Mouse (Mus musculus) brain, adult 2 months (tissue): ENCODE results near the gene Mbtps1.
A peak's percentile ranks its signal among the peaks of the same experiment; 100 is the strongest.

Source experiments
- DNase-seq: peaks from one replicate; pipeline ENCODE4 v3.0.0; 2011; ENCODE audit warnings: low read depth, low spot score

The Mbtps1 gene

DNA sequence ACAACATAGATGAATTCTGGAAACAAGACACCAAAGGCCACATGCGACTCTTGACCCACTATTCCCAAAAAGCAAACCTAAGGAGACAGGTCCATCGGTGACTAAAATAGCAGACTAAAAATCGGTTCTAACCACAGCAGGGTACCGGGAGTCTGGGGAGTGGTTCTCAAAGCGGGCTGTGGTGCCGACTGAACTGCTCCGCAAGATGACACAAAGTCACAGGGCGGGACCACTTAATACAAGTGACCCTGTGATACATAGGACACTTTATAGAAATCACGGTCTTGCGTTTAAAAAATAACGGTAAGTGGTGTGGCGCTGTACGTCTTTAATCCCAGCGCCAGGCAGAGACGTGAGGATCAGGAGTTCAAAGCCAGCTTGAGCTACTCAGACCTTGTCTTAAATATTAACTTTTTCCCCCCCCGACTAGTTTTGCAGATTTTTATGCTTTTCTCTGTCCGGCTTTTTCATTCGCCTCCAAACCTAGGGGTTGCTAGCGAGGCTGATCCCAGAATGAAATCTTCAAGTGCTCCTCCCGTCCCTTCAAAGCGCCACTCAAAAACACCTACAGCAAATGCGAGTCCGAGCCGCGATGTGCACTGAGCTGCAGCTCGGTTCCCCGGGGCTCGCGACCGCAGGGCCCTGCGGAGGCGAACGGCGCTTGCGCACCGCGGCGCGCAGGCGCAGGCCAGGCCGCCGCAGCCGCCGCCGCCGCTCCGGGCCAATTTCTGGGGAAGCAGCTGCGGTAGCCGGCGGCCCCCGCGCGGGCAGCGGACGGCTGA is 523 bp downstream of the Mbtps1 start:
- peak; percentile 85 for DNase-seq

DNA sequence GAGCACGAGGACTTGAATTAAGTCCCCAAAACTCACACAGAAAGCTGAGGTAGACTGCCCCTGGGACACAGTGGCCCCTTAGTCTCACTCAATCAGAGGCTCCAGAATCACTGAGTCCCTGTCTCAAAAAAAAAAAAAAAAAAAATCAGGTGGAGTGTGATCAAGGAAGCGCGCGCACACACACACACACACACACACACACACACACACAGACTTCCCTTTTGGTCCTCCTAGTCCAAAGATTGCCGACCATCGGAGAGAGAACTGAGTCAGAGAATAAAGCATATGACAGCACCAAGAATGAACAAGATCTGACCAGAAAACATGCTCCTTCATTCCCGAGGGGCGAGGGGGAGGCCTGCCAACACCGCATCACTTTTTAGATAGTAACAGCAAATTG is 1.4 kb downstream of the Mbtps1 start:
- no peak for DNase-seq

DNA sequence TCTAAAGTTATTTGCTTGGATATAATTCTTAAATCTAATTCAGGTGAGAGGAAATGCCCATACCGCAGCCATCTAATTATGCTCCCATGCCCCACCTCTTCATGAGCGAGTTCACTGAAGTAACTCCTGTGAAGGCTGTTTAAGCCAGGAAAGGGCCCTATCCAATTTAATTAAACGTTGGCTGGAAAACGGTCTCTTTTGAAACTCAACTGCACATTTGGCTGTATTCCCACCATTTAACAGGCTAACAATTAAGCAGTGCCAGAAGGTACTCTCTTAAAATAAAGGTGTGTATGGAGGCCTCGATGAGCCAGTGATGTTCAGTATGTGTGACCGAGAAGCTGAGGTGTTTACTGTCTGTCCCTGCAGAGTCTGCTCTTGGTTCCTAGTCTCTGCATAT is 2.7 kb downstream of the Mbtps1 start:
- peak; percentile 33 for DNase-seq

DNA sequence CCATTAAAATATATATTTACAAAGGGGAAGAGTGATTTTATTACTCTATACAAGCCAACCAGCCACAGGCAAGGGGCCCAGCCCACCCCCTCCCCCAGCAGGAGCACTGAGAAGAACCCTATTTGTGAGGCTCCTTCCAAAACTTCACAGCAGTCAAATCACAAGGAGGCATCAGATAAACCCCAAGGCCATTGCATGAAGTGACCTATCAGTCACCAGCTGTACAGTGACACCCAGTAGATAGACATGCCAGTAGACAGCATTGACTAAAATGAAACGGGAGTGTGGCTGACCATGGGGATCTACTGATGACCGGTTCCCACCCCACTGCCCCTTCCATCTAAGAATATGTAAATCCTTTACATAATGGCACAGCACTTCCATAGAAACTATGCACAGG is 5.6 kb downstream of the Mbtps1 start:
- DNase-seq: no peak

DNA sequence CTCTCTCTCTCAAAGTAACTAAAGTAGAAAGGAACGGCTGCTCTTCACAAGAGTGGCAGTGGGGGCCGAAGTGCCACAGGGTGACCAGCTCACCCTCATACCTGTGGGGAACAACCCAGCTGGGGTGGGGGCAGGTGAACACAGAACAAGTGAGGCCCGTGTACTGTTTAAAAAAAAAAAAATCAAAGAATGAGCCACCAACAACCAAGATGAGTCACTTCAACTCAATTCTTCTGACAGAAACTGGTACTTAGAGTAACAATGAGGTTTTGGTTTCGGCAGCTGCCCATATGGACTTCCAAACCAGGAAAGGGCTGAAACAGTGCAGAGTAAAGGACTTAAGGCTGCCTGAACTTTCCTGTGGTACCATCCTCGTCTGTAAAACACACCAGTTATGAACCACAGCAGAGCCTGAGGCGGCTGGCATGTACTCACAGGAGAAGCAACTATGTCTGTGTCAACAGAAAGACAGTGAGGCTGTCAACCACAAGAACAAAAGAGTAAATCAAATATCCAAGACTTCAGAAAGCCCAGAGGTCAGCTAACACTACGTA is 9.9 kb downstream of the Mbtps1 start:
- DNase-seq: no peak

DNA sequence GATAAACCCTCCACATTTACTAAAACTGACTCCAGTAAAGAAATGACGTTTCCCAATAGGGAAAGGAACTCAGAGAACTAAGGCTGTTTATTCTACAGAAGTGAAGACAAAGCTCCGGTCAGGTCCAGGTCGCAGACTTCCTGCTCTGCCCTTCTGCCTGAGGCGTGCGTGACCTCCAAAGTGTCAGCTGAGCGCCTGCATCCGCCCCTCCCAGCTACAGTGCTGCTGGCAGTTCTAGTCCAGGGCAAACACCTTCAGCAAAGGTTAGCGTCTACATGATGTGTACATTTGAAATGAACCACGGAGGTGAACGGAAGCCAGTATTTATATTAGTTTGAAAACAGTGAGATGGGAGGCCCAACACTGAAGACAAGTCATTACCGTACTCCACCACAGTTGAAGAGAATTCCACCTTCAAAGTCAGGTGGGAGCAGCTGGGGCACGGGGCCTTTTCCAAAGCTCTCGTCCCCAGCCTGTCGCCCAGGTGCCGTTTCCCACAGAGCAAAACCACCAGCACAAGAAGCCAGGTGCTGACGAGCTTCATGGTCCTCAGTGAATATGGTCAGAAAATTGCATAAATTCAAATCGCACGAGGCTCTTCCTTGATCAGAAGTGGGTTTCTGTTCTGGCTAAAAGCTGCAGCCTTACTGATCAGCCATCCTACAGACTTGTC is 11.4 kb downstream of the Mbtps1 start:
- DNase-seq: no peak

DNA sequence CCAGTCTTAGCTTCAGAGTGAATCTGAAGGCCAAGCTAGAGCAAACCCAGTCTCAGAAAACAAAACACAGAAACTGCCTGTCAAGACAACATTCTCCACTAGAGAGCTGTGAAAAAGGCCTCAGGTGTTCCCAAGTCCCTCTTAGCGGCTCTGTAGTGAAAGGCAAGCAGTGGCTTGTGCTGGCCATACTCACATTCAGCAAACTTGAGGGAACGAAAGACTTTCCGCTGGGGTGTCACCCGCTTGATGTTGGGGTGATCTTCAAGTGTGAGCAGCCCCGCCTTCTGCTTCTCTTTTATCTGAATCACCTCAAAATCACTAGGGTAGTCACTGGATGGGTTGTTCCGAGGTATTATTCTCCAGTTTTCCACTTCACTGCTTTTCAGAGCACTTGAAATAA is 12.7 kb downstream of the Mbtps1 start:
- DNase-seq: no peak

DNA sequence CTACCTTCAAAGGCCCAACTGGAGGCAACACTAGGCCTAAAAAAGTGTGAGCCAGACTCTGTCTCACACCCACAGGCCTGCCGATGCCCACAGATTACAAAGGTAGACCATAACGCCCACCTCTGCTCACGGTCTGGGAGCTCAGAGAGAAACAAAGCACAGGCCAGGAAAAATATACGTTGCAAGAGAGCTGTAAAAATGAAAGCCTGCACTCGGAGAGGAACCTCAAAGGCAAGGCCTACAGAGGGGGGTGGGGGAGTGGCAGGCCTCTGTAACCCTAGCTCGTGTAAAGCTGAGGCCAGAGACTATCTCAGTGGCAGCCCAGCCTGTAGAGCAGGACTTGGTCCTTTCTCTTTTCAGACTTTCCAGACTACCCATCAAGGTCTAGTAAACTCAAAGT is 13.4 kb downstream of the Mbtps1 start:
- no peak for DNase-seq

DNA sequence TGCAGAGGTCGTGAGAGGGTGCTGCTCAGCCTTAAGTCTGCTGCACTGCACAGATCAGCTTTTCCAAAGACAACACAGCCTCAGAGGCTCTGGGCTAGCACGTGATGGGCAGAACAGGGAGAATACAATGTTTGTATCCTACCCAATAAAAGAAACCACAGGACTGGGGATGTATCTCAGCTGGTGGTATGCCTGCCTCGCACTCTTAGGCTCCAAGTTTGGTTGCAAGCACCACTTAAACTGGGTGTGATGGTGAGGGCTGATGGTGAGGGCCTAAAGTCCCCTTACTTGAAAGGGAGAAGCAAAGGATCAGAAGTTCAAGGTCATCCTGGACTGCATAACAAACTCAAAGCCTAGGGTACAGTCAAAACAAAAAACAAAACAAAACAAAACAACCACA is 13.9 kb downstream of the Mbtps1 start:
- no peak for DNase-seq

DNA sequence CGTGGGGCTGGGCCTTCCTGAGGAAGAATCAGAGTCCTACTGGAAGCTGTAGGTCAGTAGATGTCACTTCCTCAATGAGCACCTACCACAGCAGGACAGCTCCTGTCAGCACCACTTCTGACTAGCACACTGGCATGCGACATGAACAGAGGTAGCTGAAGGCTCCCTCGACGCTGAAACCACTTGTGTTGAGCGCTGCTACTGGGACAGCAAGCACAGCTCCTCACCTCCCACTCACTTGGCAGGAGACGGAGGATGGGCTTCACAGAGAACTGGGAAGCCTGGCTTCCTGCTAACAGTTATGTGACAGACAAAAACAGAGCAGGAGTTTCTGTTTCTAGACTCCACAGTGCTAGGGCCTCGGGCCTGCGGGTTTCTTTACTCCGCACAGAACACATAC is 26.6 kb downstream of the Mbtps1 start:
- DNase-seq: peak; percentile 92

DNA sequence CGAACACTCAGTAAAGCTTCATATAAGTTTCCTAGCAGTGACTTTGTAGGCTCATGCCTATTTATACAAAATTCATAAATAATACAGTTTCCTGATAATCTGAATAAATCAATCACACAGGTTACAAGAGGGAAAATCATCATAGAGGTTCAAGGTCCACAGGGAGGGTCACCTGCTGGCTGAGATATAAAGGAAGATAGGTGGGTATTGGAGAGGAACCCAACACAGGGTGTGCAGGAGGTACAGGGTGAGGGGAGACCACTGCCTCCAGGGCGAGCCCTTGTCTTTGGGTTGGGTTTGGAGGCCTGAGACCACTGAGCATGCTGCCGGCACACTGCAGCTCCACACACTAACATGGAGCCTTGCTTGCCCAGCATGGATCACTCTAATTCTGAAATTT is 27.1 kb downstream of the Mbtps1 start:
- DNase-seq: no peak

DNA sequence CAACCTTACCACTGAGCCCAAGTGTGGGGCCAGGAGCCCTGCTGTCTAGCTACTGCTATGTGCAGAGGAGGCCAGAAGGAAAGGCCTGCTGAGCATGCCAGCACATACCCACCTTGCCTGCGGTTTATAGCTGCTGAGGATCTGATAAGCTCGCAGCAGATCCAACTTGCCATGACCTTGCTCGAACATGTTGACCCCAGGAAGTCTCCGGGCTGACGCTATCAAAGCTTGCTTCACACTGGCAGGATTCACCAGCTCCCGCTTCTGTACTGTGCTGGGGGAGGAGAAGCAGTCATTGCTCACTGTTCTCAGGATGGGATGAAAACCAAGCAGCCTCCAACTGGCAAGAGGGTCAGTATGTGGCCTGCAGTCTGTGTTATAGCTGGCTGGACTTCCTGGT is 27.6 kb downstream of the Mbtps1 start:
- no peak for DNase-seq

DNA sequence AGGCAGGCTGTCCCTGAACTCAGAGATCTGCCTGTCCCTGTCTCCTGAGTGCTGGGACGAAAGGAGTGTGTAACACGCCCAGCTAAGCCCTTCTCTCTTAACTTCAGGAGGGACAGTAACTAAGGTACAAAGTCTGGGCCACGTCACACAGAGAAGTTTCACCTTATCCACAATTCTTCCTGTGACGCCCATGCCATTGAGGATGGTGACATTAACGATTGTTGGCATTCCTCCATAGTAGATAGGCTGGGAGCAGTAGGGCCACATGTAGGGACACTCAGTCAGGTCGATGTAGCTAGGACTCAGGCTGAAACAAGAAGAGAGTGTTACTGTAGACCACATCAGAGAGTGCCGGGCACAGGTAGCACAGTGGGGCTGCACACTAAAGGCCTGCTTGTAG is 29.8 kb downstream of the Mbtps1 start:
- no peak for DNase-seq

DNA sequence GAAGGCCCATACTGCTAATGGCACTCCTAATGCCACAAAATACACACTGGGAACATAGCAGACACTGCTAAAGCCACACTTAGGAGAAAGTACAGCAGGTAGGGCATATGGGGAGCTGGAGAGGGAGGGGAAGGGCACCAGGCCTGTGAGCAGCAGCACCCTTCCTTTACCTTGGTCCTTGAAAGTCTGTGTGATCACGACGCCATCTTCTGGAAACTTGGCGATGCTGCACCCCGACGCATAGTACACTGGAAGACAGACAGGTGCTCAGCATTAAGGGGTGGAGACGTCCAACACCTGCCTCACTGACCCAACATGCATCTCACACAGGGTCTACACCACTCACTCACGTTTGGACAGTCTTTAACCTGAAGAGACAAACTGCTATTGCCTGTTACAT is 38.4 kb downstream of the Mbtps1 start:
- no peak for DNase-seq

DNA sequence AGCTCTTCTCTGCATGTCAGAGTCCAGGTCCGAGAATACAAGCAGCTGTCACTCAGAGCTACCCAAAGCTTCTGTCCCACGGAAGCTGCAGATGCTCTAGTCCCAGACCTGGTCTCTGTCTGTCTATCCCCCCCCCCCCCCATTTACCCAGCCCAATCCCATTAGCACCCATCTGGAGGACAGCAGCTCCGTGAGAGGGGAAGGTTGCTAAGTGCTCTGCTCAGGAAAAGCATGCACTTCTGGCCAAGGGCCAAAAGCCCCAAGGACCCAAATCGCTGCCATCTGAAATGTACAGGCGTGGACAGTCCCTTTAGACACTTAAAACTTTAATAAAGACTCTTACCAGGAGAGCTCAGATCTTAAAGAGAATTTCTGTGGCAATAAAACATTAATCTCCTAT is 41.9 kb downstream of the Mbtps1 start:
- DNase-seq: no peak

DNA sequence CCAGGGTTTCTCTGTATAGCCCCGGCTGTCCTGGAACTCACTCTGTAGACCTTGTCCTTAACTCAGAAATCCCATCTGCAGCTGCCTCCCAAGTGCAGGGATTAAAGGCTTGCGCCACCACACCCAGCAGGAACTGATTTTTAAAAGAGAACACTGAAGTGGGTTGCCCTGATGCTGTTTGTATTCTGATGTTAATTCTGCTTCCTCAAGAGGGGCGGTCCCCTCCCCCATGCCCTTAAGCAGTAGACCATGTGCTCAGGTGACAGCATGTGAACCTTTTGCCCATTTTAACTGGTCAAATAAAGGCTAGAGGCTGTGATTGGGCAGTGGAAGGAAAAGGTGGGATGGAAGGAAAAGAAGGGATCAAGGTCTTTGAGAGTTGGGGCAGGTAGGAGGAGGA is 42.8 kb downstream of the Mbtps1 start:
- DNase-seq: no peak

DNA sequence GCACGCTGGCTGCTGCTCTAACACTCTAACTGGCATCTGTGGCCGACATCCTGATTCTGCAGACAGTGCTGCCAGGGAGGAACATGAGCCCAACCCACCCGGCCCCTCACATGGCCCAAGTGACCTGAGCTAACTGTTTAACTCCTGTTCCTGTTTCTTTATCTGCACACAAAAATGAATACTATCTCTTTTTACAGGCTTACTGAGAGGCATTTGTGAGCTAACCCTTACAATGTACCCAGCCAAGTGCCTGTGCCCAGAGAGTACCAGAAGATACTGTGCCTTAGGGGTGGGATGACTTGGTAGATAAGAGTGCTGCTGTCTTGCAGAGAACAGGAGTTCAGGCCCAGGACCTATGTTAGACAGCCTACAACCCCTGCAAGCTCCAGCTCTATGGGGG is 43.6 kb downstream of the Mbtps1 start:
- DNase-seq: no peak

DNA sequence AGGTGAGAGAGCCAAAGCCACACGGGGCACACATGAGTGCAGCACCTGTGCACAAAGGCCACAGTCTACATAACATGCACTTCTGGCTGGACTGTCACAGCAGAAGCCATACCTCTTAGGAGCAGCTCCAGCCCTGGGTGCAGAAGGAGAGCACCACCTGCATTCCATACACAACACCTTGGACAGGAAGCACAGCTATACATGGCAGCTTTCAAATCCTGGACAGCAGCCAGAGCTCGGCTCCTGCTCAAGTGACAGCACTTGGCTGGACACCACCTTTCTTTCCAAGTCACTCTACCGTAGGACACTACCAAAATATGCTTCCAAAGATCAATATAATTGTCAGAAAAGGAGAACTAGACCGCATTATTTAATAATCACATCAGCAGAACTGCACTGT is 45.1 kb downstream of the Mbtps1 start:
- DNase-seq: peak; percentile 77

DNA sequence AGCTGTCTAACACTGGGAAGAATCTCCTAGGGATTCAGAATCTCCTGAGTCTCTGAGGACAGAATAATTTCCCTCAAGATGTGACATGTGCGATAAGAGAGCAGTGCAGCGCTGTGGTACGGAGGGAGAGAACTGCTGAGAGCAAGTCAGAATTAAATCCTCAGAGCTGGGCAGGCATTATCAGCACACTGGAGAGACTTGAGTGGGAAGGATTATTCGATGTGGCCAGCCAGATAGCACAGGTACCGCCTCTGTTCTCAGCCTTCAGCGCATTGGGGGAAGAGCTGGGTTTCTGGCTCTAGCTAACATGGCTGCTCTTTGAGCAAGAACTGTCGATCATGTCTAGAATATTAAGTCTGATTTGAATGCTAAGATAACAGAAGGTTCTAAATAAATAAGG is 46.8 kb downstream of the Mbtps1 start:
- DNase-seq: peak; percentile 30

DNA sequence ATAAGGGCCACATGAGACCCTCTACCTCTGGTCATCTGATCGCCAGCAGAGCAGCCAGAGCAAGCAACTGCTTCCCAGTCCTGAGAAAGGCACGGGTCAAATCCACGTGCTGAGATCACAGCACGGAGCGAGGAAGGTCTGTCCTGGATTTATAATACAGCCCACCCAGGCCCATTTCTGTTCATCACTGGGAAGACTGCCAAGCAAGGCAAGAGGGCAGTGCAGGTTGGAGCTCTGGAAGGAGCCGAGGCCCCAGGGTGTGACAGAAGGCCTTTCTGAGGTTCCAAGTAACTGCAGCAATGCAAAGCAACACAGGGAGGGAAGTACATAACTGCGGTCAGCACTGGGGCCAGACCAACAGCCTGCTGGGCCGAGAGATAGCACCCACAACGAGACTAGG is 48.1 kb downstream of the Mbtps1 start:
- DNase-seq: no peak

DNA sequence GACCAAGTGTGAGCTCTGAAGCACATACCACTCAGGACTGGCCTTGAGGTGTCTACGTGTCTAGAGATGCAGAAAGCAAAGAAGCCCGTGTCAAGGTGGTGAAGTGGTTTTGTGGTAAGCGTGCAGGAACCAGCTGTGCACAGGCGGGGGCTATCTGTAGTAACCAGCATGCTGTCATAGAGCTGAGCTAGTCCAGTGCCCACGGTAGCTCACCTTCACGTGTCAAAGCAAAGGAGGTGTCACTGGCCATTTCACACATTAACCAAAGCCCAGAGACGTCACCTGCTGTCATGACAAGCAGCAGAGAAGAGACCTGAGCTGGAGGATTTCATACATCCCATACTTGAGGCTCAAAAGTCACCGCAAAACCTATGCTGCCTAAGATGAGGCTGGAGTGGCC is 52.4 kb downstream of the Mbtps1 start:
- no peak for DNase-seq

DNA sequence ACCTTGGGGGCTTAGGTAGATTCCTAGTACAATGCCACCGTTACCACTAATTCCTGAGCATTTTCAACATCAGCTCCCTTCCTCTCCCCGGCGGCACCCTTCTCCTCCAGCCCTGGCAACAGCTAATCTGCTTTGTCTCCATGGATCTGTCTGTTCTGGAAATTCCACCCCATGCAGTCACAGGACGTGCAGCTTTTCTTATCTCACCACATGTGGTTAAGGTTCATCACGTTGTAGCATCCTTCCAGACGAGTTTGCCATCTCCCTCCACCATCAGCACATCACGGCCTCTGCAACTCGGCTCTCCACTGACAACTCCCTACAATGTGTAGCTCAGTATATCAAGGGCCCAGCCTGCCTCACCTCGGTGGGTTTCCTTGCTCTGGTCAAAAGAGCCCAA is 53.0 kb downstream of the Mbtps1 start:
- peak; percentile 40 for DNase-seq

DNA sequence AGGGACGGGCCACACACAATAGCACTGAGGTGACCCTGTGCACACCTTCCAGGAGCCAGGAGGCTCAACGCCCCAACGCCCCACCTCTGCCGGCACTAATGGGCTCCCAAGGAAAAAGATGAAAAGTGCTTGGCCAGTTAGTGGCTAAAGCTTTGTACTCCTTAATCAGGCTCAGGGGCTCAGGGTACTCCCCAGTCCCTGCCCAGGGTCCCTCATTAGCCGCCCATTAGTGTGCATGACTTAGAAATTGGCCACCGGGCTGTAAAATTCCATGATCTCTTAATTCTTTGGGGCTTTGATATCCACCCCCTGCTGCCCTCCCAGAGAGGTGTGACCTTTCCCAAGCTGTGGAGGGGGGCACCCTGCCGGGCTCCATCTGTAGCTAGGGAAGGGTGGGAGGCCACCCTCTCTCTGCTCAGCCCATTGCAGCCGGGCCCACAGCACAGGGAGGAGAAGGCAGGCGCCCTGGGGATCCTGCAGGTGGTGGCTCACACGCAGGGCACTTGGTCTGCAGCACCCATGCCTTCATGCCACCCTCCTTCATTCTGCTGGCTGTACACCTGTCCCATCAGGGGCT is 55.3 kb downstream of the Mbtps1 start:
- no peak for DNase-seq
